Mouse (Mus musculus): ENCODE results near the gene Olfr1211.

The Olfr1211 gene

DNA sequence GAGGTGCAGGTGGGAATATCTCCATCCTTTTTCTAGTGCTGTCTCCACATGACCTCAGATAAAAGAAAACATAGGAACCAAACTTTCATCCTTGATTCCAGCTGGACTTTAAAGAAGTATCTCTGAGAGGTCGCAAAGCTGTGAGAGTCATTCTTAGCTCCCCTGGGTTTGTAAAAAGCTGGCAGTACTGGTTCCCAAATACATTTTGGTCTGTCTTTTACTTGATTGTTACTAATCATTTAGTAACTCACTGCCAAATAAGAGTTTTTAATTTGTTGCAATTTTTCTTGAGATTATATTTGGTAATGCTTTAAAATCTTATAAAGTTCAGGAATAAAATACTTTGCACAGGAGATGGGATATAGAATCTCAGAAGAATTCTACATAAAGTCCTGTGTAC, at the start of gene Olfr1211:
TSS of gene Olfr1211 (minus strand) at position 101 of the 400 bp plus-strand sequence.
- no peak for DNase-seq (ENCODE audit: low spot score)

DNA sequence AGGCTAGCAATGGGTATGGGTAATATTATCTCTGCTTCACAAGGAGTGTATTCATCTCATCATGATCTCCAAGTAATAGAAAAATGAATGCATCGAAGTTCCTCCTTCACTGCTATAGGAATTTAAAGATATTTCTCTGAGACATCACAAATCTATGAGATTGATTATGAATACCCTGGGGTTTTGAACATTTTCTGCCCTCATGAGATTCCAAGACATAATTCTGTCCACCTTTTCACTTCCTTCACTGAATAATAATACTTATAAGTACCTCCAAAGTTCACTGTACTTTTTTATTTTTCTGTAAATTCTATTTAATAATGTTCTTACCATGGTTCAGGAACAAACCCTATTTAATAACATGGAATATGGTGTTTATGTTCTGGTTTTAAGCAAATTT, 42.3 kb upstream of the Olfr1211 start, which contains the start of gene Gm13762:
TSS of gene Gm13762 (minus strand) at position 101 of the 400 bp plus-strand sequence.
- DNase-seq (ENCODE audit: low spot score), result no peak

DNA sequence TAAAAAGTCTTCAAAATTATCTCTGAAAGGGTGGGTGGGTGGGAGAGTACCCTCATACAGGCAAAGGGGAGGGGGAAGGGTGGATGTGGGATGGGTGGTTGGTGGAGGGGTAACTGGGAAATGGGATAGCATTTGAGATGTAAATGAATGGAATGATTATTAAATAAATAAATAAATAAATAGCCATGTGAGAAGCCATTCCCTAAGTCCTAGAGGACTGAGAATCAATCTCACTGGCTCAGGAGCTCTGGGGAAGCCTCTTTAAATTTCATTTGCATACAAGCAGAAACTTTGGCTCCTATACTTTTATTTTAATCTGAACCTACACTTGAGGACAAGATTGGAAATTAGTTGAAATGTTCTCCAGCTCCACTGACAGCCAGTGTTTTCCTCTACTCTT, 15.8 kb upstream of the Olfr1211 start, which contains the start of gene Olfr1212:
TSS of gene Olfr1212 (plus strand) at position 301 of the 400 bp plus-strand sequence.
- DNase-seq (ENCODE audit: low spot score), result no peak

DNA sequence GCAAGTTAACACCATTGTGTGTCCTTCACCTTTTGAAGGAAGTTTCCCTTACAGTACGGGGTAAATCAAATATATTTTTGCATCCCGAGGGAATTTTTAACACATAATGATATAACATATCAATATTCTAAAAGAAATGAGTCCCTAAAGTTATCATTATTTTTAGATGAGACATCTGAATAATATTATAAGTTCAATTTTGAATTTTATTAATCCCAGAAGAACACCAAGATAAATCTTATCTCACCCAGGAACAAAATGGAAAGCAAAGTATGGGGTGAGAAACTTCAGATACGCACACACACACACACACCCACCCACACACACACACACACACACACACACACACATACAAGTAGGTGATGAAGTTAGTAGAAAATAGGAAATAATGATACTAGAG, 22.9 kb downstream of the Olfr1211 start, which contains the start of gene Olfr1209:
TSS of gene Olfr1209 (minus strand) at position 101 of the 400 bp plus-strand sequence.
- no peak for DNase-seq (ENCODE audit: low spot score)

DNA sequence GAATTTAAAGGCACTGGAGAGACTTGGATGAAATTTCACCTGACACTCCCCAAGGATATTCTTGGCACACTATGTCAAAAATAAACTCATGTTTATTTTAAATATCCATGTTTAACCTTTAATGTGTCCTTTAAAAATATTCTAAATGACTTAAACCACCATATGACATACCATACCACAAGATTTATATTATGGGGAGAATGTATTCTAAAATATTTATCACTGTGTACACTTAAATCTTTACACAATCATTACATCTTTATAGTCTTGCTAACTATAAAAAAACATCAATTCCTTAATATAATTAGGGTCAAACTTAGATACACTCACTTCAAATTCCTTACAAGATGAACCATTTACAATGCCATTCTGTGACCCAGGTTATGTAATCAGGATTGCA, 35.7 kb downstream of the Olfr1211 start, which contains the start of gene Olfr1208:
TSS of gene Olfr1208 (minus strand) at position 101 of the 400 bp plus-strand sequence.
- DNase-seq (ENCODE audit: low spot score), result no peak
